Mouse (Mus musculus) stomach, postnatal 0 days (tissue): ENCODE measurements around the gene Insc.

Experiments used
- CTCF ChIP-seq: IDR thresholded peaks from 2 replicates; pipeline ENCODE4 v1.5.1; 2016; ENCODE audit warnings: antibody characterized with exemption, low read depth, mild to moderate bottlenecking, moderate library complexity
- EP300 ChIP-seq: optimal IDR thresholded peaks from 2 replicates; pipeline ENCODE3; 2016; ENCODE audit warnings: antibody characterized with exemption

- TF ChIP-seq CTCF (no peak), EP300 (no peak)
Observed at GRCm38 (mm10) chr7:114842644-114843211, 99.2 kb downstream of the Insc start.
